Mouse (Mus musculus) kidney, adult 9 months (tissue): ENCODE measurements around the gene Nlrc4.
"Not testable (repeated sequence)": the region's sequence is repeated elsewhere in the genome, so short reads cannot be mapped to it uniquely, and the experiment has no call there.

ENCODE experiments used
- DNase-seq: peaks from one replicate; pipeline ENCODE4 v3.0.0; 2022

Nlrc4 gene

GRCm38 (mm10) chr17:74458711-74459408 lies at the start of gene Nlrc4:
TSS of gene Nlrc4 (minus strand) at chr17:74459142.
- peak; percentile 27 for DNase-seq

DNA sequence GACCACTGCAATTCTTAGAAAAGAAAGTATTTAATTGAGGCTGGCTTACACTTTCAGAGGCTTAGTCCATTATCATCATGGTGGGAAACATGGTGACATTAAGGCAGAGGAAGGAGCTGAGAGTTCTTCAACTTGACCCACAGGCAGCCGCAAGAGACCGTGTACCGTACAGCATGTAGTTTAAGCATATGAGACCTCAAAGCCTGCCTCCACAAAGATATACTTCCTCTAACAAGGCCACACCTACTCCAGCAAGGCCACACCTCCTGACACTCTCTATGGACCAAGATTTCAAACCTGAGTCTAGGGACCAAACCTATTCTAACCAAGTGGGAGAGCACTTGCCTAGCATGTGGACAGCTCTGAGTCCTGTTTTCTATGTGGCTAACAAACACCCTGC lies 49.7 kb upstream of the Nlrc4 start:
- DNase-seq = no peak

DNA sequence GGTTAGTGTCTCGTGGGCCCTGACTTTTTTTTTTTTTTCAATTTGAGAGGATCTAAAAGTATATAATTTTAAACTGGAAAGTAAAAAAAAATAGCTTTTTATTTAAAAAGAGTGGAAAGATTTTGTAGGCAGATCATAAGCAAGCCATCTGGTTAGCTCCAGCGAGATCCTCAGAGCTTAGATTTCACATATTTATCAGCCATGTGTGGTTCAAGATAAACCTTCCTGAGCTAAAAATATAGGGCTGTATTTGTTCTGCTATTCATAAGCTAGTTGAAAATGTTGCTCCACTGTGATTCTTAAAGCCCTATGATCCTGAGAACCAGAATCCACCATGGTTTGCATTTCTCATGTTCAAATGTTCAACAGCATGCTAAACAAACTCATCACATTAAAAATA lies 49.0 kb upstream of the Nlrc4 start:
- DNase-seq = no peak

DNA sequence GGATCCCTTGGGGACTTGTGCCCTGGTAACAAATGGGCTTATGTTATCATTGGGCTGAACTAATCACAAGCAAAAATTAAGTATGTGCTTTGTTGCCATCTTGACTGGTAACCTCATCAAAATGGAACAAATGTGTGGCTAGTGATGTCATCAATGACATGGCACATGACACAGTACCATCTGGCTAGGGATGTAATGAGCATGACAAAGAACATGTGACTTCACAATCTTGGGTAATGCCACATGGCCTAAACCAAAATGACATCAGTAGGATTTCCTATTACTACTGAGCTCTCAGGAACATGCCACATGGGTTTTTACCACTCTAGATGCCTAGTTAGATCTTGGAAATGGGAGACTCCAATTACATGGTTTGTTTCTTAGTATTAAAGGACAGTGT lies 42.1 kb upstream of the Nlrc4 start:
- no peak for DNase-seq

GRCm38 (mm10) chr17:74500204-74500603 lies 41.3 kb upstream of the Nlrc4 start:
- no peak for DNase-seq

DNA sequence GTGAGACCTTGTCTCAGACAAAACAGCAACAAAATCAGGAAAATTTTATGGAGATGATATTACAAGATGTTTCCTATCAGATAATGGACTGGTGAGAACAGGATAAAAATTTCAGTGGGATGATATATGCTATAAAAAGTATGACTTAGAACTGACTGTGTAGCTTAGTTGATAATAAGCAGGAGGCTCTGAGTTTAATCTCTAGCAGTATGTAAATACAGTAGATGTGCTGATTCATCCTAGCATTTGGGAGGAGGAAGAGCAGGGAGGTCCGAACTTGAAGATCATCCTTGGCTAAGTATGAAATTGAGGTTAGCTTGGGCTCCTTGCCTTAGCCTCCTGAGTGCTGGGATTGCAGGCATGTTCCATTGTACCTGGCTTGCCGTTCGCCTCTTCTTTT lies 32.6 kb upstream of the Nlrc4 start:
- no peak for DNase-seq

DNA sequence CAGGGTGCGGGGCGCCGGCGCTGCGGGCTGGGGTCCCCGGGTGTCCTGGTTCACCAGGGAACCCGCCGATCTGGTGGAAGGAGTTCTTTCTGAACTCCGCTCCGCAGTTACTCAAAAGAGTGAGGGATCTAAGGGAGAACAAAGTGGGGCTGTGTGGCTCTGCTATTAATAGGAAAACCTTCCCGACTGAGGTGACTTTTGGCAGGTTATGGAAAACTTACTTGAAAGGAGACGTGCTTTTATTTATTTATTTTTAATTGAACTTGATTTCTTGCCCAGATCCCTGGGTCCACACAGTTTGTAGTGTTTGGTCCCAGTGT lies 30.9 kb upstream of the Nlrc4 start:
- no peak for DNase-seq

DNA sequence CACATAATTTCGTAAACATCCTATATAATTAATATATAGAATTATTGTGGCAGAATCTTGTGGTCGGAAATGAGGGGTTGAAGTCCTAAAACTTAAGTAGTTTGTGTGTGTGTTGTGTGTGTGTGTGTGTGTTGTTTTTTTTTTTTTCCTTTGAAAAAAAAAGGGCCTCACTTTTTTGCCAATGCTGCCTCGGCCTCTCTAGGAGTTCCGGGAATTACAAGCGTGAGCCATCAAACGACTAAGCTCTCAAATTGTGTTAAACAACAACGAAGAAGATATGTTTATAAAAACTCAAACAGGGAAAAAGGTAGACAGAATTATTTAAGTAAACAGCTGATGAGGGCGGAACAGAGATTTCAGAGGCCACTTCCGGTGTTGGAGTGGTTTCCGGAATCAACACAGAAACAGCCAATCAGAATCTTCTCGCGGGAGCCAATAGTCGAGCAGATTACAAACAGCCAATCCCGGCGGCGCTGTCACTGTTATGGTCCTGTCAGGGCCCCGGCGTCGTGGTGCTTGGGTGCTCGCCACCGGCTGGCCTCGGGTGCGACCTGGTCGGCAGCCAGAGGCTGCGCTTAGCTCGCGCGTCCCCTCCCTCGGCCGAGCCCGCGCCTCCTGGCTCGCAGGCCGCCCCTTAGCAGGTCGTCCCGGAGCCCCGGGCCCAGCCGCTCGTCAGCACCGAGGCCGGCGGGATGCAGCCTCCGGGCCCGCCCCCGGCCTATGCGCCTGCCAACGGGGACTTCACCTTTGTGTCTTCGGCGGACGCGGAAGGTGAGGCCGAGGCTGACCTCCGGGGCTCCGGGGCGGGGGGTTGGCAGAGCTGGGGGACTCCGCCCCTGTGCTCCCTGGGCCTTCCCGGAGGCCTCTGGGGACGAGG lies 30.3 kb upstream of the Nlrc4 start, which contains the start of gene Yipf4:
TSS of gene Yipf4 (plus strand) at position 470 of the 877 bp plus-strand sequence.
- peak; percentile 99 for DNase-seq

DNA sequence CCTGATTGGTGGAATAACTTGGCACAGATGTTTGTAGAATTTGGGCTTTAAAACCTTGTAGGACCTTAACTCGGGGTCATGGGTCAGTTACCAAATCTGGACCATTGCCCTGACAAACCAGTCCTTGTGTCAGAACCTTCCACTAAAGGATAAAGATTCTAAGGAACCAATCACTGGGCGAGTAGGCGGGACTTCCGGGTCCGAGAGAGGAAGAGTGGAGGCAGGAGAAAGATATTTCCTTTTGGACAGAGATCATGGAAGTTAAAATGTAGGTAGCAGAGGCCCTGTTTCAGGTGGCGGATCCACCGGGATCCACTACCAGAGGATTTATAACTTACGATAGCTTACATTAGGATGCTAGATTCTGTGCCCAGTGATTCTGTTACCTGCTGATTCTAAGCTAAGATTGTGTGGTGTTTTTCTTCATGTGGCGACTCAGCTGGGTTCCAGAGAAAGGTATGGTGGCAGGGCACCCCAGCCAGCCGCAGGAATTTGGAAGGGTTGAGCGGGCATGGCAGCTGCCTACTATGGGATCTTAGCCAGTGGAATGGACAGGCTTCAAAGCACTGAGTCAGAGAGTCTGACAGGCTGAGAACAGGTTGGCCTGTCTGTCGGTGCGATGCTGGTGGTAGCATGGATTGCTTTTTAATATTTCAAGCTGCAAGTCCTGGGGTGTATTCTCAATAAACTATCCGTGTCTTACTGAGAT lies 21.6 kb upstream of the Nlrc4 start:
- DNase-seq = no peak

- not testable (repeated sequence) for DNase-seq
Measured at GRCm38 (mm10) chr17:74470133-74470532, 11.2 kb upstream of the Nlrc4 start.

GRCm38 (mm10) chr17:74467981-74468380 lies 9.0 kb upstream of the Nlrc4 start:
- DNase-seq = not testable (repeated sequence)

DNA sequence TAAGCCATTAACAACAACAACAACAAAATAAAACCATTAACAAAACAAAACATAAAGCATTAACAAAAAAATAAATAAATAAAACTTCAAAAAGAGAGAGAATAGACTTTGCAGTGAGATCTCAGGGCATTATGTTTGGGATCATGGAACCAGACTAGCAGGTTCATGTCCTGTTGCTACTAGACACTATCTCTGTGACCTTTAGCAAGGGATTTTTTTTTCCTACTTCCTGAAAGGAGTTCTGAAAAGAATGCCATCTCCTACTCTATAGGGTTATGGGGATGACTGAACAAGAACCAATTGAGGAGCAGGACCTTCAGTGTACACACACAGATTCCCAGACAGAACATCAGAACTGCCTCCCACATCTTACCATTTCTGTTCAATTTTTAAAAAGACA lies 4.6 kb upstream of the Nlrc4 start:
- DNase-seq = no peak

GRCm38 (mm10) chr17:74457972-74458677 lies 817 bp downstream of the Nlrc4 start:
- no peak for DNase-seq

- no peak for DNase-seq
Measured at GRCm38 (mm10) chr17:74456825-74457224, 2.1 kb downstream of the Nlrc4 start.

DNA sequence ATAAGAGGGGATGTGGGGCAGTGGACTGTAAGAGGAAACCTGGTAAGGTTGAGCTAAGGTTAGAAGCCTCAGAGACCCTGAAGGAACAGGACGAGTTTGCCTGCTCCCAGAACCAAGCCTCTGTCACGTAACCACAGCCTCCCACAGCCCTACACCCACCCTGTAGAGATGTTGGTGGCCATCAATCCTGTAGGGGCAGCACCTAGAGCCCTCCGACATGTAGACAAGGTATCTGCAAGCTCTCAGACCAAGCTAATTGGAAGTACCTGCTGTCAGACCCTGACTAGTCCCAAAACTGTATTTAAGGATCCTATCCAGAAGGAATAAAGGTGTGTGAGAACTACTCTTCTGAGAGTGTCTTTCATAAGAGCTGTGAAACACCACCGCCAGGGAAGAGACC lies 3.5 kb downstream of the Nlrc4 start:
- DNase-seq = no peak

- DNase-seq = no peak
Measured at GRCm38 (mm10) chr17:74454660-74455059, 4.3 kb downstream of the Nlrc4 start.

- no peak for DNase-seq
Measured at GRCm38 (mm10) chr17:74453928-74454327, 5.0 kb downstream of the Nlrc4 start.

DNA sequence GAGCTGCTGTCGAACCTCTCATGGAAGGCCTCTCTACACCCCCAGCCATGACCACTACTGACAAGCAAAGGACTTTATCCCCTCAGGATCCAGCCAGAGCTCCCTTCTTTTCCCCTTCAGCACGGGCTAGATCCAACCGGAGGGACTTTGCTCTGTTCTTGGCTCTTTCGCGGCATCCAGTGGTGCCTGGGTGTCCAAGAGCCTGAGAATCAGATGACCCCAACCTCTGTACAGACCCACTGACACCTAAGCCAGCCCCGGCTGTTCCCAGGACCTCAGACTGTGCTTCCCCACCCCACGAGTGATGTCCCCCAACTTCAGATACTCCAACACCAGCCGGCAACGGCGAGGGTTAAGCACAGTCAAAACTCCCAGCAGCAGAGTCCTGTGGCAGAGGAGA lies 9.2 kb downstream of the Nlrc4 start:
- no peak for DNase-seq

GRCm38 (mm10) chr17:74440486-74440885 lies 18.5 kb downstream of the Nlrc4 start:
- DNase-seq = no peak

GRCm38 (mm10) chr17:74437762-74438161 lies 21.2 kb downstream of the Nlrc4 start:
- DNase-seq = no peak

GRCm38 (mm10) chr17:74432631-74433030 lies 26.3 kb downstream of the Nlrc4 start:
- no peak for DNase-seq

DNA sequence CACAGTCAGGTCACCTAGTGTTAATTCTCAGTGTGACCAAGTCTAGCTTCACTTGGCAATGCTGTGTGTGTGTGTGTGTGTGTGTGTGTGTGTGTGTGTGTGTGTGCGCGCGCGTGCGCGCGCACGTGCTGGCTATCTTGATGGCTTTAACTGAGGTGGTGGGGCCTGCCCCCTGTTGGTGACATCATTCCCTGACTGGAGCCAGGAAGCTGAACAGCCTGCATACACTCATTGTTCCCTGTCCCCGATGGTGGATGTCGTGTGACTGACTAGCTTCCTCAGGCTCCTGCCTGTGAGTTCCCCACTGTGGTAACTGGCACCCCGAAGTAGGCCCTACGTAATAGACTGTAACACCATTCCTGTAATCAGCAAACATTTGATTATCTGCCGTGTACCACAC lies 27.5 kb downstream of the Nlrc4 start:
- peak; percentile 5 for DNase-seq

- DNase-seq = no peak
Measured at GRCm38 (mm10) chr17:74430074-74430473, 28.9 kb downstream of the Nlrc4 start.
